Mouse (Mus musculus) kidney, adult 11 months (tissue): Measurements from ENCODE around the gene Gm29276.
"Not testable (repeated sequence)": the region's sequence is repeated elsewhere in the genome, so short reads cannot be mapped to it uniquely, and the experiment has no call there.

Source experiments
- DNase-seq: peaks from one replicate; pipeline ENCODE4 v3.0.0; 2022

Gene Gm29276

GRCm38 (mm10) chrY:42582150-42582549 lies at the start of gene Gm29276:
Gm29276 (minus strand) TSS chrY:42582250.
- not testable (repeated sequence) for DNase-seq
